14 mouse cellular contexts compared by ENCODE assay signal in the genomic region with DNA sequence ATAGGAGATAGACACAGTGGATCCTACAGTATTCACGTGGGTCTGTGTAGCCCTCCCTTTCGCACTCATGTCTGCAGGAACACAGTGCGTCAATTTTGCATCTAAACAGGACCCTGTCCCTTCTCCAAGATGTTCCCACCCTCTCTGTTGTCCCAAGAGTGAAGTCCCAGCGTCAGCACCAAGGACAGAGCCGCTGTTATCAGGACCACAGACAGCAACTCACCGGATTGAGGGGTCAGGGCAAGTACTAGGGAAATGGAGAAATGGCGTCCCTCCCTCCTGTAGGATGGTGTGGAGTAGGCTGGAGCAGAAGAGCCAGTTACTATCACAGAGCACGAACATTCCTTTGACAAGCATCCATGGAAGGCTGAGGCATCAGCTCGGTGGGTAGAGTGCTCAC. TPM values are rescaled to one million over a fixed set of nuclear protein-coding genes. Genes with fewer than 3 reads are reported as not detected.
DNase-seq lines count a peak whose midpoint lies in the region; ATAC-seq and TF ChIP-seq lines count a peak whose summit lies in the region.
"Had no signal": no experiment of that assay in that cellular context is flagged by ENCODE, and none has a peak within 500 bp of the region (broad histone marks: within the 10 kb centered on the region; RNA-seq: fewer than 3 reads in every experiment).

No protein-coding gene starts in this region.

- no peaks in the 10 kb centered on the region for H3K36me3 ChIP-seq in hindbrain, embryonic 14.5 days (replicated peaks; ENCODE audit: control insufficient read depth, insufficient read depth)
- no peaks in the 10 kb centered on the region for H3K36me3 ChIP-seq in hindbrain, embryonic 12.5 days
- H3K36me3 ChIP-seq in forebrain, postnatal 0 days (ENCODE audit: insufficient read depth), result no peaks in the 10 kb centered on the region
- H3K36me3 ChIP-seq: limb, embryonic 13.5 days; neural tube, embryonic 12.5 days had no signal

- no peaks in the 10 kb centered on the region for H3K9me3 ChIP-seq in hindbrain, embryonic 14.5 days (ENCODE audit: control insufficient read depth, low read length)
- H3K9me3 ChIP-seq in hindbrain, embryonic 12.5 days (replicated peaks), result peaks cover 5% of the 10 kb centered on the region
- H3K9me3 ChIP-seq in forebrain, postnatal 0 days (ENCODE audit: low read length), result no peaks in the 10 kb centered on the region
- H3K9me3 ChIP-seq: neural tube, embryonic 12.5 days had no signal

- H3K4me1 ChIP-seq in hindbrain, embryonic 14.5 days (replicated peaks; ENCODE audit: control insufficient read depth, insufficient read depth, low read length), result no peaks in the 10 kb centered on the region
- H3K4me1 ChIP-seq in hindbrain, embryonic 12.5 days, result no peaks in the 10 kb centered on the region
- H3K4me1 ChIP-seq in forebrain, postnatal 0 days (ENCODE audit: insufficient read depth), result no peaks in the 10 kb centered on the region
- H3K4me1 ChIP-seq: limb, embryonic 13.5 days; neural tube, embryonic 12.5 days had no signal

- DNase-seq in hindbrain, embryonic 14.5 days (ENCODE audit: low spot score), result peak; percentile 36
- peak; percentile 56 for DNase-seq in 3T3-L1 (ENCODE audit: low read depth, low spot score)
- DNase-seq in NIH3T3 (ENCODE audit: low read depth), result peak; percentile 81
- peak; percentile 52 for DNase-seq in induced T-regulatory cell, adult 2 months (ENCODE audit: low read depth)
- DNase-seq in left cerebral cortex, adult 2 months (ENCODE audit: extremely low spot score in 1 of 2, low spot score in 2 of 2), result no peak
- DNase-seq in forebrain, postnatal 0 days, result no peak
- DNase-seq: cerebellum, adult 18-20 months; gastrocnemius, adult 2 months had no signal

- no peaks in the 10 kb centered on the region for H3K27me3 ChIP-seq in hindbrain, embryonic 14.5 days (ENCODE audit: control insufficient read depth, insufficient read depth, low read length)
- H3K27me3 ChIP-seq in hindbrain, embryonic 12.5 days, result peaks cover 4% of the 10 kb centered on the region; the same call in 1 of the 2 replicates
- H3K27me3 ChIP-seq in forebrain, postnatal 0 days (ENCODE audit: insufficient read depth, low read length), result no peaks in the 10 kb centered on the region
- H3K27me3 ChIP-seq: neural tube, embryonic 12.5 days had no signal

- WGBS in hindbrain, embryonic 14.5 days, result 26% methylated on average over 9 of the region's 9 CpGs
- WGBS in hindbrain, embryonic 12.5 days, result 28% methylated on average over 9 of the region's 9 CpGs
- WGBS in forebrain, postnatal 0 days, result 27% methylated on average over 9 of the region's 9 CpGs

- ATAC-seq in hindbrain, embryonic 14.5 days (ENCODE audit: low FRiP score), result no peak
- ATAC-seq in hindbrain, embryonic 12.5 days (ENCODE audit: low FRiP score), result no peak
- no peak for ATAC-seq in frontal cortex, adult (ENCODE audit: low TSS enrichment)
- no peak for ATAC-seq in forebrain, postnatal 0 days
- ATAC-seq: hindbrain, postnatal 0 days; Patski had no signal

- H3K9ac ChIP-seq in hindbrain, embryonic 14.5 days, result no peak overlapping the region
- no peak overlapping the region for H3K9ac ChIP-seq in hindbrain, embryonic 12.5 days
- no peak overlapping the region for H3K9ac ChIP-seq in forebrain, postnatal 0 days
- H3K9ac ChIP-seq: limb, embryonic 13.5 days; neural tube, embryonic 12.5 days had no signal

- no peak overlapping the region for H3K4me3 ChIP-seq in hindbrain, embryonic 14.5 days (replicated peaks; ENCODE audit: low read length)
- no peak overlapping the region for H3K4me3 ChIP-seq in hindbrain, embryonic 12.5 days
- no peak overlapping the region for H3K4me3 ChIP-seq in left cerebral cortex, adult 2 months
- H3K4me3 ChIP-seq in forebrain, postnatal 0 days (ENCODE audit: low read depth, low read length), result no peak overlapping the region
- H3K4me3 ChIP-seq: gastrocnemius, adult 2 months; limb, embryonic 13.5 days; neural tube, embryonic 12.5 days had no signal

- H3K27ac ChIP-seq in hindbrain, embryonic 14.5 days, result no peak overlapping the region
- no peak overlapping the region for H3K27ac ChIP-seq in hindbrain, embryonic 12.5 days
- no peak overlapping the region for H3K27ac ChIP-seq in left cerebral cortex, adult 2 months
- no peak overlapping the region for H3K27ac ChIP-seq in forebrain, postnatal 0 days (ENCODE audit: low read depth, low read length)
- H3K27ac ChIP-seq: gastrocnemius, adult 2 months; hindbrain, postnatal 0 days; limb, embryonic 13.5 days; neural tube, embryonic 12.5 days had no signal

- TF ChIP-seq CTCF in left cerebral cortex, adult 2 months (IDR thresholded peaks at IDR 0.05), result no peak
- TF ChIP-seq CTCF in forebrain, postnatal 0 days (IDR thresholded peaks at IDR 0.05; ENCODE audit: low read depth), result no peak

- intact Hi-C loops in left cerebral cortex, adult 2 months (cut with DNase I), result no loop called here

- no peak overlapping the region for H3K4me2 ChIP-seq in hindbrain, embryonic 14.5 days (replicated peaks)
- no peak overlapping the region for H3K4me2 ChIP-seq in hindbrain, embryonic 12.5 days (replicated peaks)
- no peak overlapping the region for H3K4me2 ChIP-seq in forebrain, postnatal 0 days (ENCODE audit: low read depth)
- H3K4me2 ChIP-seq: limb, embryonic 13.5 days; neural tube, embryonic 12.5 days had no signal

RNA-seq across cellular contexts. Expression of gene Lypd5, which starts 10.3 kb away (rescaled TPM):
- not detected in 2 replicates for polyA plus RNA-seq in hindbrain, embryonic 14.5 days (2014; fragmentation: Nextera tagmentation; extraction: Ambion mirVana)
- polyA plus RNA-seq in hindbrain, embryonic 12.5 days (2016; fragmentation: Nextera tagmentation; extraction: Ambion mirVana), result not detected in 2 replicates
- total RNA-seq in left cerebral cortex, adult 2 months (2021), result not detected
- total RNA-seq in forebrain, postnatal 0 days (2014; rRNA removed), result not detected in 2 replicates
- not detected in 2 replicates for polyA plus RNA-seq in forebrain, postnatal 0 days (2015; fragmentation: Nextera tagmentation; extraction: Ambion mirVana)
- total RNA-seq: gastrocnemius, adult 2 months; hindbrain, postnatal 0 days had no signal
- polyA plus RNA-seq: limb, embryonic 13.5 days; neural tube, embryonic 12.5 days; Patski had no signal

RNA-seq across cellular contexts. Expression of gene Kcnn4, which starts 10.8 kb away (rescaled TPM):
- polyA plus RNA-seq in hindbrain, embryonic 14.5 days (2014; fragmentation: Nextera tagmentation; extraction: Ambion mirVana), result 1.7 and 2.8 TPM in 2 replicates
- polyA plus RNA-seq in hindbrain, embryonic 12.5 days (2016; fragmentation: Nextera tagmentation; extraction: Ambion mirVana), result 2.1 and 2.4 TPM in 2 replicates
- total RNA-seq in left cerebral cortex, adult 2 months (2021), result under 1 TPM; 0.19 to 0.45 TPM
- total RNA-seq in forebrain, postnatal 0 days (2014; rRNA removed), result 1.2 and 1.5 TPM in 2 replicates
- 0.88 and 1.1 TPM in 2 replicates for polyA plus RNA-seq in forebrain, postnatal 0 days (2015; fragmentation: Nextera tagmentation; extraction: Ambion mirVana)
- polyA plus RNA-seq: Patski had no signal

RNA-seq across cellular contexts. Expression of gene Tescl, which starts 25.5 kb away (rescaled TPM):
- polyA plus RNA-seq in hindbrain, embryonic 14.5 days (2014; fragmentation: Nextera tagmentation; extraction: Ambion mirVana), result 0.31 TPM in 1 of 2 replicates, not detected in the other
- polyA plus RNA-seq in hindbrain, embryonic 12.5 days (2016; fragmentation: Nextera tagmentation; extraction: Ambion mirVana), result not detected in 2 replicates
- total RNA-seq in left cerebral cortex, adult 2 months (2021), result not detected
- total RNA-seq in forebrain, postnatal 0 days (2014; rRNA removed), result not detected in 2 replicates
- polyA plus RNA-seq in forebrain, postnatal 0 days (2015; fragmentation: Nextera tagmentation; extraction: Ambion mirVana), result not detected in 2 replicates
- total RNA-seq: gastrocnemius, adult 2 months; hindbrain, postnatal 0 days had no signal
- polyA plus RNA-seq: limb, embryonic 13.5 days; neural tube, embryonic 12.5 days; Patski had no signal

RNA-seq across cellular contexts. Expression of gene Smg9, which starts 40.1 kb away (rescaled TPM):
- polyA plus RNA-seq in hindbrain, embryonic 14.5 days (2014; fragmentation: Nextera tagmentation; extraction: Ambion mirVana), result 30.1 and 30.3 TPM in 2 replicates
- 28.9 and 29.5 TPM in 2 replicates for polyA plus RNA-seq in hindbrain, embryonic 12.5 days (2016; fragmentation: Nextera tagmentation; extraction: Ambion mirVana)
- 10 to 100 TPM; 43.7 to 47.5 TPM for total RNA-seq in left cerebral cortex, adult 2 months (2021)
- 23.9 and 31.8 TPM in 2 replicates for total RNA-seq in forebrain, postnatal 0 days (2014; rRNA removed)
- 25.2 and 28.5 TPM in 2 replicates for polyA plus RNA-seq in forebrain, postnatal 0 days (2015; fragmentation: Nextera tagmentation; extraction: Ambion mirVana)

RNA-seq across cellular contexts. Expression of gene Zfp94, which starts 42.8 kb away (rescaled TPM):
- polyA plus RNA-seq in hindbrain, embryonic 14.5 days (2014; fragmentation: Nextera tagmentation; extraction: Ambion mirVana), result 19.6 and 20.9 TPM in 2 replicates
- polyA plus RNA-seq in hindbrain, embryonic 12.5 days (2016; fragmentation: Nextera tagmentation; extraction: Ambion mirVana), result 15.6 and 18.2 TPM in 2 replicates
- 10 to 100 TPM; 14.0 to 14.5 TPM for total RNA-seq in left cerebral cortex, adult 2 months (2021)
- total RNA-seq in forebrain, postnatal 0 days (2014; rRNA removed), result 15.8 and 16.9 TPM in 2 replicates
- polyA plus RNA-seq in forebrain, postnatal 0 days (2015; fragmentation: Nextera tagmentation; extraction: Ambion mirVana), result 19.3 and 21.2 TPM in 2 replicates

Comparison
In these comparisons a context has a peak if more than half of its experiments do, and no peak if none do; other contexts are left out.
1. DNase-seq: peak in hindbrain, embryonic 14.5 days (single experiment), 3T3-L1 (single experiment), NIH3T3 (single experiment) and induced T-regulatory cell, adult 2 months (single experiment); none in left cerebral cortex, adult 2 months (0 of 2) and forebrain, postnatal 0 days (single experiment).